Mouse (Mus musculus) olfactory bulb, adult 2 months (tissue): ENCODE data around the gene Fshr.

Experiments used
- CTCF ChIP-seq: fragments of 200-500 bp; IDR thresholded peaks from 2 replicates; pipeline ENCODE4 v1.5.1; 2012; ENCODE audit warnings: low read depth, mild to moderate bottlenecking, low read length, moderate library complexity; ENCODE audit not compliant: insufficient read depth
- POLR2A ChIP-seq: fragments of 200-500 bp; IDR thresholded peaks from 2 replicates; pipeline ENCODE4 v1.6.1; 2012; ENCODE audit warnings: mild to moderate bottlenecking, low read depth, low read length, moderate library complexity; ENCODE audit not compliant: insufficient read depth

GRCm38 (mm10) chr17:89100719-89101350 is 99.6 kb downstream of the Fshr start:
- TF ChIP-seq CTCF: no peak
- no peak for TF ChIP-seq POLR2A
